Mouse (Mus musculus) hindbrain, embryonic 10.5 days (tissue): Measurements from ENCODE around the gene Ccdc32. TPM values are rescaled to one million over a fixed set of nuclear protein-coding genes. Genes with fewer than 3 reads are reported as not detected.

ENCODE experiments used
- DNase-seq: peaks from one replicate; pipeline ENCODE4 v3.0.0-alpha.2; 2017; ENCODE audit warnings: low spot score
- H3K27ac ChIP-seq: fragments of 300-500 bp; sonication (generic); 2 replicates; pipeline ENCODE4 v1.5.1; 2016; ENCODE audit warnings: mild to moderate bottlenecking, moderate library complexity
- H3K27me3 ChIP-seq: fragments of 300-500 bp; sonication (generic); 2 replicates; pipeline ENCODE4 v1.6.1; 2016; ENCODE audit warnings: mild to moderate bottlenecking; ENCODE audit not compliant: poor library complexity, insufficient read depth, severe bottlenecking
- H3K36me3 ChIP-seq: fragments of 300-500 bp; sonication (generic); 2 replicates; pipeline ENCODE4 v1.6.1; 2016; ENCODE audit warnings: mild to moderate bottlenecking, moderate library complexity
- H3K4me1 ChIP-seq: fragments of 300-500 bp; sonication (generic); replicated peaks from 2 replicates; pipeline ENCODE4 v1.6.1; 2016; ENCODE audit warnings: mild to moderate bottlenecking
- H3K4me3 ChIP-seq: fragments of 300-500 bp; sonication (generic); 2 replicates; pipeline ENCODE4 v1.5.1; 2016; ENCODE audit warnings: mild to moderate bottlenecking, moderate library complexity
- H3K9me3 ChIP-seq: fragments of 300-500 bp; sonication (generic); 2 replicates; pipeline ENCODE4 v1.6.1; 2016; ENCODE audit warnings: mild to moderate bottlenecking, moderate library complexity
- WGBS: fragments of 180-500 bp; shearing (Covaris S2); methylation state at CpG from one replicate; pipeline ENCODE4 v1.1.7; 2016; 5-methylcytosine and 5-hydroxymethylcytosine counted together
- polyA plus RNA-seq: library from polyadenylated mRNA; unstranded; fragments of >200 nt; fragmentation: Nextera tagmentation; extraction: Ambion mirVana; gene quantifications from 2 replicates; pipeline ENCODE4 v1.2.1, GENCODE M21; 2016

Ccdc32 gene
- 22.8 and 26.0 TPM in 2 replicates for polyA plus RNA-seq

DNA sequence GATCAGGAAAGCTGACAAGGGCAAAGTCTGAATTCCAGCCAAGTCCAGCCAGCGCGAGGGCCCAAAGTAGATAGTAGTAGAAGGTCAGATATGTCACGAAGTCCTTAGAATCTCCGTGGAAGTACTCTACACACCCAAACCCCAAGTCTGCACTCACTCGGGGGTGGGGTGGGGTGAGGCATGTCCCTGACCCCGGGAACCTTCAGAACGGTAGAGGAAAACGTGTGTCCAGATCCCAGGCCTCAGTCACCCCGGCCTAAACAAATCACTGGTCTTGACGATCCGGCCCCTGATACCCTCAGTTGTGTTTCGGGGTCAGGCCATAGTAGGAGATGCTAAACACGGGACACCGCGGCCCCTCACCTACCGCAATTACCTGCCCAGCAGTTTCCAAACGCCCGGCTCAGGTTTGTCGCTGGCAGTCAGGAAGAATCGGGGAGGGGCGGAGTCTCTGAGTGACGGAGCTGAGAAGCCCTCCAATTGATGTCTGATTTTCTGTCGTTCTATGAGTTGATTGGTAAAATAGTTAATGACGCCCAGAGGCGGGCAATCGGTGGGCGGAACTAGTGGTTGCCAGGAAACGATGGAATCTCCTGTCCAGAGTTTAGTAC, at the start of gene Ccdc32:
Gene Ccdc32 (minus strand): TSS at position 453 of the 611 bp plus-strand sequence.
- under 1% methylated on average over 28 of the region's 28 CpGs for WGBS
- H3K36me3 ChIP-seq, result peaks cover 27% of the 10 kb centered on the region; the same call in 1 of the 2 replicates
- H3K27ac ChIP-seq, result peak within 1 kb of the TSS; percentile 79
- peak within 1 kb of the TSS; percentile 82 for H3K4me3 ChIP-seq
- no peaks in the 10 kb centered on the region; the same call in 1 of the 2 replicates for H3K27me3 ChIP-seq
- peak; percentile 94 for DNase-seq
- no peaks in the 10 kb centered on the region for H3K9me3 ChIP-seq
- H3K4me1 ChIP-seq, result peaks cover 17% of the 10 kb centered on the region

DNA sequence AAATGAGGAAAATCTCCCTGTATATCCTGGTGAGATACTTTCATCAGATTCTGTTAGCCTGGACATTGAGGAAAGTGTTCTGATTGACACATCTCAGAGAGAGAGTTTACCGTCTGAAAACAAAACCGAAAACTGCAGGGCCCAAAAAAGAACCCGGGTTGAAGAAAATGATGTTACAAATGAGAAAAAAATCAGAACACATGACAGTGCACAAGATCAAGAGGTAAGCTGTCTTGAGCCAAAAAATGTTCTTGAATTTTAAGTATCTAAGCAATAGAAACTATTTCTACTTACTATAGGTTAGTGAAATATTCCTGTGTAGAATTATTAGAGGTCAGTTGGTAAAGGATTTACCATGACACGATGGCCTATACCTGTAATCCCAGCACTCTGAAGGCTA, 43.2 kb upstream of the Ccdc32 start:
- Histone ChIP-seq H3K4me3 (no peak overlapping the region), H3K36me3 (peaks cover 59% of the 10 kb centered on the region), H3K9me3 (no peaks in the 10 kb centered on the region), H3K27me3 (no peaks in the 10 kb centered on the region), H3K4me1 (no peaks in the 10 kb centered on the region), H3K27ac (no peak overlapping the region)
- 96% methylated on average over 4 of the region's 4 CpGs for WGBS
- DNase-seq, result no peak

GRCm38 (mm10) chr2:119060139-119060538, 30.9 kb upstream of the Ccdc32 start:
- Histone ChIP-seq H3K4me1 (no peaks in the 10 kb centered on the region), H3K4me3 (no peak overlapping the region), H3K9me3 (no peaks in the 10 kb centered on the region), H3K36me3 (peaks cover 56% of the 10 kb centered on the region), H3K27me3 (no peaks in the 10 kb centered on the region), H3K27ac (no peak overlapping the region)
- DNase-seq, result no peak
- 96% methylated on average over 2 of the region's 2 CpGs for WGBS

DNA sequence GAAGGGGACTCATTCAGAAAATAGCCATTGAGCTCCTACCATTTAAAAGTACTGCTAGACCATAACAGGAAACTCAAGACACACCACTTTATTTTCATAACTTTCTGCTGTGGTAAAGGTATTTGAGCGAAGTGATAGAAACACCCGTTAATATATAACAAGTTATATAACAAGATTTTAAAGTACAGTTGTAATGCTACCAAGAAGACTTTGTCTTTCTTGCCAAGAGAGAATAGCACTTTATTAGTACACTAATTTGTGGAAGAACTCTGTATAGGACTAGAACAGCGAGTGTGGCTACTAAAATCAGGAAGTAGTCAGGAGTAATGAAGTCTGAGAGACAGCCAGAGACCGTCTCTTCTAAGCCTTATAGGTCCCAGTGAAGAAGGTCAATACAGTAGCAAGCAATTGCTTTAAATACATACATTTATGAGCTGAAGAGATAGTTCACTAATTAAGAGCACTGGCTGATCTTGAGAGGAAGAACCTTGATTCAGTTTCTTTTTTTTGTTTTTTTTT, 21.0 kb upstream of the Ccdc32 start:
- no peaks in the 10 kb centered on the region for H3K27me3 ChIP-seq
- no peak for DNase-seq
- H3K27ac ChIP-seq, result no peak overlapping the region
- WGBS, result 93% methylated on average over 4 of the region's 4 CpGs
- H3K4me3 ChIP-seq, result no peak overlapping the region
- no peaks in the 10 kb centered on the region for H3K9me3 ChIP-seq
- H3K36me3 ChIP-seq, result 0 out of 2 replicates have a peak, but pooled peaks cover 6% of the 10 kb centered on the region
- peaks cover 19% of the 10 kb centered on the region for H3K4me1 ChIP-seq

DNA sequence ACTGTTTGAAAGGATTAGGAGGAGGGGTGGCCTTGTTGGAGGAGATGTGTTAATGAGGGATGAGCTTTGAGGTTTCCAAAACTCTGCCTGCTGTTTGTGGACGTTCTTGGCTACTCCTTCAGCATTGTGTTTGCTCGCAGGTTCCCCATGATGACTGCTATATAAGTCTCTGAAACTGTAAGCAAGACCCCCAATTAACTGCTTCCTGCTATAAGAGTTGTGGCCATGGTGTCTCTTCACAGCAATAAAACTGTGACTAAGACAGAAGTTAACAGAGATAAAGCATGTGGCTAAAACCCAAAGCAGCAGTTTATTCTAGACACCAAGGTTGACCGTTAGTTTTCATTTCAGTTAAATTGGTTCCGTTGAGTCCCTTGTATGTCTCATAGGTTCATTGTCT, 18.7 kb upstream of the Ccdc32 start:
- peak overlapping the region; percentile 73 for H3K4me3 ChIP-seq
- DNase-seq, result no peak
- peak overlapping the region; percentile 96 for H3K27ac ChIP-seq
- 25% methylated on average over 4 of the region's 4 CpGs for WGBS
- peaks cover 8% of the 10 kb centered on the region; the same call in 1 of the 2 replicates for H3K36me3 ChIP-seq
- H3K9me3 ChIP-seq, result no peaks in the 10 kb centered on the region
- no peaks in the 10 kb centered on the region for H3K27me3 ChIP-seq
- H3K4me1 ChIP-seq, result peaks cover 19% of the 10 kb centered on the region

DNA sequence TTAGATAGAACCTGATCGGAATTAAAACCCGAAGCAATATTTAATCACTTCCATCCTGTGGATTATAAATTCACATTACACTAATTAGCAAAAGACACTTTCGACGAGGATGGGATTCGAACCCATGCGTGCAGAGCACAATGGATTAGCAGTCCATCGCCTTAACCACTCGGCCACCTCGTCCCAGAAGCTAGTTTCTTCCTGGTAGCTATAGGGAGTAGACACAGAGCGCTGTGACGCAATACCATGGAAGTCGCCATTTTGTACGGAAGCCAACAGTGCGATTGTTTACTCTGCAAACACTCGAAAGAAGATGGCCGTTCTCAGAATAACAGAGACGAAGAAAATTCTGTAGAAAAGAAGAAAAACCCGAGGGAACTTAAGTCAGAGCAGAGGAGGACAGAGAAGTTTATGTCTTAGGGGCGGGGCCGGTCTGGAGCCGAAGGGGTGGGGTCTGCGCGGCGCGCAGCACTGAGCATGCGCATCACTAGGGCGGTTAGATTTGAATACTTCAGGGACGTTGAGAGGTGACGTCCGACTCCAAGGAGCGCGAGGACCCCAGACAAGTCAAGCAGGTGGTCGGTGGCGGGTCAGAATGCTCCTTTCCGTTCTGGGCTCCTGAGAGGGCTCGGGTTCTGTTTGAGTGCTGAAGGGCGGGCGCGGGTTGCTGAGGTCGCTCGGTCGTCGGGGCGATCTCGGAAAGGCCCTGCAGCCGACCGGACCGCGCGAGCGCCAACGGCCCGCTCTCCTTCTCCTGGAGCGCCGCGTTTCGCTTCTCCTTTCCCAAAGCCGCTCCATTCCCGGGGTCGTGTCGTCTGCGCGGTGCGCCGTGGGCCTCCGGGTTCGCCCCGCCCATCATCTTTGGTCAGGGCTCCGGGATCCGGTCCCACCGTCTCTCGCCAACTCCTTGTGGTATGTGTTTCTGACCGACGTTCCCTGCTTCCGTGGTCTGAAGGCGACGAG, 17.7 kb upstream of the Ccdc32 start, which contains the start of gene Knl1:
Gene Knl1 (plus strand): TSS at position 471 of the 963 bp plus-strand sequence.
- DNase-seq, result peak; percentile 98
- peaks cover 17% of the 10 kb centered on the region for H3K36me3 ChIP-seq
- peak within 1 kb of the TSS; percentile 96 for H3K27ac ChIP-seq
- no peaks in the 10 kb centered on the region for H3K27me3 ChIP-seq
- H3K4me1 ChIP-seq, result peaks cover 16% of the 10 kb centered on the region
- no peaks in the 10 kb centered on the region for H3K9me3 ChIP-seq
- peak within 1 kb of the TSS; percentile 73 for H3K4me3 ChIP-seq
- WGBS, result under 1% methylated on average over 77 of the region's 77 CpGs

DNA sequence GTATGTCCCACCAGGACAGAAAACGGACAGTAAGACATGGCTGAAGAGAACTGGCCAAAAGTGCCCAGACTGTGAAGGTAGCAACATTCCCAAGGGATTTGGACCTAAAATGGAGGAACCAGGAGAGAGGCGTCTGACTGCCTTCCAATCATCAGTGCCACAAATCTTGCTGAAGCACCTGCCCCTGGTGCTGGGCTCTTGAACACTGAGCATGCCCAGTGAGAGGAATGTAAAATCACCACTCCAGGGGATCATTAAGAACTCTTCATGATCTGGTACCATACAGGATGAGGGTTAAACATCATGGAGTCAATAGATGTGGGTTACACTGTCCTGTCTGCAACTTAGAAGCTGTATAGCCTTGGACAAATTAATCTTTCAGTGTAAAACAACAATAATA, 16.0 kb upstream of the Ccdc32 start:
- no peak for DNase-seq
- no peaks in the 10 kb centered on the region for H3K9me3 ChIP-seq
- 77% methylated on average over 2 of the region's 2 CpGs for WGBS

GRCm38 (mm10) chr2:119040882-119041281, 11.7 kb upstream of the Ccdc32 start:
- Histone ChIP-seq H3K9me3 (no peaks in the 10 kb centered on the region), H3K27ac (no peak overlapping the region), H3K4me1 (peaks cover 2% of the 10 kb centered on the region), H3K36me3 (peaks cover 64% of the 10 kb centered on the region), H3K4me3 (no peak overlapping the region), H3K27me3 (no peaks in the 10 kb centered on the region)
- DNase-seq, result no peak
- 61% methylated on average over 4 of the region's 4 CpGs for WGBS

More for the DNA sequence above, 16.0 kb upstream of the Ccdc32 start:
- Histone ChIP-seq H3K36me3 (peaks cover 28% of the 10 kb centered on the region), H3K4me1 (peaks cover 12% of the 10 kb centered on the region), H3K4me3 (no peak overlapping the region), H3K27ac (no peak overlapping the region), H3K27me3 (no peaks in the 10 kb centered on the region)

DNA sequence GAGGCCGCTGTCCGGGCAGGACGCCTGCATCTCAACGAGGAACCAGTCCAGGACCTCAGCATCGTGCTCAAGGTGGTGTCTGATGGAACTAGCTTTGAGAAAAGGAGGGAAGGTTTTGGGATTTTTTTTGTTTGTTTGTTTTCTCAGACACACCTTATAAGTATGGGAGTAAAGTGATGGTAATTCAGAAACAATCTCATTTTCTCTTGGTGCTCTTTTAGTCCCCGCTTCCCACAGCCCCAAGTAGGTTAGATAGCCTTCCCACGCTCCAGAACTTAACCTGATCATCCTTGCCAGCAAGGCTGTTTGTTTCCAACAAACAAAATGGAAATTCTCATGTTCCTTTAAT, 6.2 kb upstream of the Ccdc32 start:
- Histone ChIP-seq H3K4me1 (peaks cover 13% of the 10 kb centered on the region), H3K27me3 (no peaks in the 10 kb centered on the region; the same call in 1 of the 2 replicates), H3K9me3 (no peaks in the 10 kb centered on the region), H3K4me3 (peak overlapping the region; percentile 86), H3K36me3 (peaks cover 38% of the 10 kb centered on the region), H3K27ac (peak overlapping the region; percentile 94)
- WGBS, result 8% methylated on average over 7 of the region's 7 CpGs
- no peak for DNase-seq

GRCm38 (mm10) chr2:119034656-119035396, 5.6 kb upstream of the Ccdc32 start, which contains the start of gene Rpusd2:
Gene Rpusd2, plus strand, starts transcription at chr2:119034790.
- H3K9me3 ChIP-seq, result no peaks in the 10 kb centered on the region
- peaks cover 13% of the 10 kb centered on the region for H3K4me1 ChIP-seq
- H3K36me3 ChIP-seq, result peaks cover 33% of the 10 kb centered on the region
- H3K27me3 ChIP-seq, result no peaks in the 10 kb centered on the region; the same call in 1 of the 2 replicates
- peak within 1 kb of the TSS; percentile 86 for H3K4me3 ChIP-seq
- DNase-seq, result peak; percentile 96
- under 1% methylated on average over 49 of the region's 49 CpGs for WGBS
- H3K27ac ChIP-seq, result peak within 1 kb of the TSS; percentile 94

DNA sequence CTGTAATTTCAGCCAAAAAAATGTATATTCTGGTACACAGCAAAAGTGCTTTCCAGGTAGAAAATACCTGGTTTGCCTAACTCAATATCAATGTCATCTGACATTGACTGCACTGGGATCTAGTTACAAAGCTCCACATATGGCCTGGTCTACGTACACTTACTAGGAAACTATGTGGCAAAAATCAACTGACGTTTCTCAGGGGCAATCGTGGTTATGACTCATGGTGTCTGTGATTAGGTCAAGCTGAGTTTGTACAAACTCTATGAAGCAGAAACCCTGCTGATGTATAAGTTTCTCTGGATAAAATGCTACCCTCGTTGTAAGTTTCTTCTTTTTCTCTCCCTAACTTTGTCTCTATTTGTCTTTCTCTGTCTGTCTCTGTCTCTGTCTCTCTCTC, 3.0 kb upstream of the Ccdc32 start:
- no peak overlapping the region for H3K27ac ChIP-seq
- no peak for DNase-seq
- 72% methylated on average over 4 of the region's 4 CpGs for WGBS
- peaks cover 6% of the 10 kb centered on the region for H3K36me3 ChIP-seq
- H3K4me3 ChIP-seq, result no peak overlapping the region
- no peaks in the 10 kb centered on the region; the same call in 1 of the 2 replicates for H3K27me3 ChIP-seq
- H3K4me1 ChIP-seq, result peaks cover 30% of the 10 kb centered on the region
- no peaks in the 10 kb centered on the region for H3K9me3 ChIP-seq

DNA sequence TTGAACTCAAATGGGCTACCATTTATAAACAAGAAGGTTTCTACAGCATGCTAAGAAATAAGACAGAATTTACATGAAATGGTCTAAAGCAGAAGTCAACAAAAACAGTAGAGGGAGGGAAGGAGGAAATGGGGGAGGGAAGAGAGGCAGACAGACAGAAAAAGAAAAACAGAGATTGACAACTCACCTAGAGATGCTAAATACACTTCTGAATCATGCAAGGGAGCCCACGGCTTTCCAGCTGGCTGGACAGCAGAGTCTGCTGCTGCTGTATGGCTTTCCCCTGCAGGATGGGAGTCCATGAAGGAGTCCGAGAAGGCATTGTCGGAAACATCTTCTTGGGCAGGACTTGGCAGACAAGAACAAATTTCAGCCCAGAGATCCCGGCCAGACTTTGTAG, 2.2 kb downstream of the Ccdc32 start:
- Histone ChIP-seq H3K4me1 (peaks cover 17% of the 10 kb centered on the region), H3K36me3 (peaks cover 48% of the 10 kb centered on the region), H3K4me3 (no peak overlapping the region), H3K27ac (no peak overlapping the region), H3K9me3 (no peaks in the 10 kb centered on the region), H3K27me3 (no peaks in the 10 kb centered on the region)
- WGBS, result 92% methylated on average over 4 of the region's 4 CpGs
- DNase-seq, result no peak
